Mouse (Mus musculus) layer of hippocampus, adult 2 months (tissue): ENCODE results near the gene Dcn. TPM values are rescaled to one million over a fixed set of nuclear protein-coding genes. Genes with fewer than 3 reads are reported as not detected.

ENCODE experiments used
- DNase-seq, 2 experiments: peaks; one replicate each; pipeline ENCODE4 v3.0.0; 2022; ENCODE audit warnings: low spot score in 2 of 2
- H3K27ac ChIP-seq: fragments of 200-600 bp; 2 replicates; pipeline ENCODE4 v1.8.1; 2022
- H3K4me3 ChIP-seq: fragments of 200-600 bp; 2 replicates; pipeline ENCODE4 v1.8.1; 2022; ENCODE audit warnings: mild to moderate bottlenecking
- CTCF ChIP-seq: fragments of 200-600 bp; conservative IDR thresholded peaks from 2 replicates; pipeline ENCODE4 v1.8.1; 2022; ENCODE audit warnings: antibody characterized with exemption, mild to moderate bottlenecking, moderate library complexity
- long read RNA-seq, 2 experiments: library from polyadenylated mRNA; stranded (forward); transcript quantifications; one replicate each; pipeline ENCODE4 v2.0.0; 2021; ENCODE audit warnings: borderline mapping rate in 2 of 2
- total RNA-seq, 2 experiments: library from RNA; stranded (reverse); gene quantifications; 2 replicates each; pipeline ENCODE4 v1.2.3; 2021

Dcn gene
- 10 to 100 TPM; 41.6 to 46.4 TPM for total RNA-seq
- long read RNA-seq, experiment 1, transcript Dcn-201 (8 exons, 1,758 nt), result major isoform, 38 of 41 reads
- long read RNA-seq, experiment 1, partial matches to known transcripts, result 1 of 41 reads
- long read RNA-seq, experiment 1, other reads (novel, unspliced or antisense), result 0 of 41 reads
- long read RNA-seq, experiment 2, transcript Dcn-201 (8 exons, 1,758 nt), result major isoform, 29 of 37 reads
- long read RNA-seq, experiment 2, transcript Dcn-202 (8 exons, 1,758 nt), result minor isoform, 5 of 37 reads
- long read RNA-seq, experiment 2, partial matches to known transcripts, result 3 of 37 reads
- long read RNA-seq, experiment 2, other reads (novel, unspliced or antisense), result 0 of 37 reads

- Histone ChIP-seq H3K27ac (peak within 1 kb of the TSS; percentile 43; the same call in 1 of the 2 replicates), H3K4me3 (peak within 1 kb of the TSS; percentile 31)
- DNase-seq, result peak in 1 of 2 experiments; percentile 23
- TF ChIP-seq CTCF, result no peak
Measured at GRCm38 (mm10) chr10:97479004-97479766, at the start of gene Dcn. Gene Dcn (plus strand): TSS chr10:97479609.

- DNase-seq, result peak; percentile 13 to 23
- no peak for TF ChIP-seq CTCF
- Histone ChIP-seq H3K4me3 (no peak overlapping the region), H3K27ac (no peak overlapping the region)
Measured at GRCm38 (mm10) chr10:97436662-97437061, 42.7 kb upstream of the Dcn start.

GRCm38 (mm10) chr10:97442300-97442699 is 37.1 kb upstream of the Dcn start:
- DNase-seq, result no peak
- H3K4me3 ChIP-seq, result no peak overlapping the region
- no peak for TF ChIP-seq CTCF
- H3K27ac ChIP-seq, result no peak overlapping the region

GRCm38 (mm10) chr10:97446486-97446885 is 32.9 kb upstream of the Dcn start:
- no peak for TF ChIP-seq CTCF
- Histone ChIP-seq H3K4me3 (no peak overlapping the region), H3K27ac (no peak overlapping the region)
- DNase-seq, result no peak

GRCm38 (mm10) chr10:97452886-97453285 is 26.5 kb upstream of the Dcn start:
- Histone ChIP-seq H3K27ac (no peak overlapping the region), H3K4me3 (no peak overlapping the region)
- DNase-seq, result no peak
- no peak for TF ChIP-seq CTCF

GRCm38 (mm10) chr10:97453529-97453928 is 25.9 kb upstream of the Dcn start:
- Histone ChIP-seq H3K27ac (no peak overlapping the region), H3K4me3 (no peak overlapping the region)
- no peak for TF ChIP-seq CTCF
- DNase-seq, result peak in 1 of 2 experiments; percentile 11

- no peak overlapping the region for H3K27ac ChIP-seq
- DNase-seq, result no peak
- no peak for TF ChIP-seq CTCF
- H3K4me3 ChIP-seq, result no peak overlapping the region
Measured at GRCm38 (mm10) chr10:97456993-97457392, 22.4 kb upstream of the Dcn start.

GRCm38 (mm10) chr10:97466818-97467217 is 12.6 kb upstream of the Dcn start:
- H3K27ac ChIP-seq, result no peak overlapping the region
- TF ChIP-seq CTCF, result no peak
- DNase-seq, result no peak
- no peak overlapping the region for H3K4me3 ChIP-seq

- Histone ChIP-seq H3K27ac (no peak overlapping the region), H3K4me3 (no peak overlapping the region)
- DNase-seq, result no peak
- TF ChIP-seq CTCF, result no peak
Measured at GRCm38 (mm10) chr10:97469411-97470140, 9.8 kb upstream of the Dcn start.

- DNase-seq, result no peak
- H3K4me3 ChIP-seq, result no peak overlapping the region
- TF ChIP-seq CTCF, result no peak
- no peak overlapping the region for H3K27ac ChIP-seq
Measured at GRCm38 (mm10) chr10:97475460-97475859, 3.9 kb upstream of the Dcn start.

GRCm38 (mm10) chr10:97478259-97478658 is 1.1 kb upstream of the Dcn start:
- DNase-seq, result no peak
- Histone ChIP-seq H3K4me3 (no peak overlapping the region), H3K27ac (no peak overlapping the region)
- TF ChIP-seq CTCF, result no peak

- H3K4me3 ChIP-seq, result no peak overlapping the region
- H3K27ac ChIP-seq, result no peak overlapping the region
- TF ChIP-seq CTCF, result no peak
- DNase-seq, result no peak
Measured at GRCm38 (mm10) chr10:97482150-97482549, 2.7 kb downstream of the Dcn start.

- TF ChIP-seq CTCF, result no peak
- Histone ChIP-seq H3K4me3 (no peak overlapping the region), H3K27ac (no peak overlapping the region)
- DNase-seq, result no peak
Measured at GRCm38 (mm10) chr10:97484049-97484448, 4.6 kb downstream of the Dcn start.
